Mouse (Mus musculus): ENCODE measurements at regions not wholly inside any gene's neighbourhood (a gene's known extent, or its start where the extent isn't known, plus 50 kb on each side); places are given as distances from the start of the nearest gene placed in this dataset.

GRCm38 (mm10) chr8:79572526-79572925 lies 66.9 kb upstream of the Otud4 start:
- TF ChIP-seq POLR2A (IDR thresholded peaks at IDR 0.05; ENCODE audit: control insufficient read depth, extremely low read depth, insufficient read depth, low read length, poor library complexity) (no peak), CTCF (IDR thresholded peaks at IDR 0.05; ENCODE audit: borderline replicate concordance, control insufficient read depth, extremely low read depth, insufficient read depth, low read length, poor library complexity) (no peak)

Measured in thymus, adult 2 months (tissue).